Mouse (Mus musculus) bone marrow, adult 2 months (tissue): ENCODE measurements around the gene Rhobtb1. TPM values are rescaled to one million over a fixed set of nuclear protein-coding genes. Genes with fewer than 3 reads are reported as not detected.

Experiments used
- H3K27ac ChIP-seq: fragments of 200-500 bp; 2 replicates; pipeline ENCODE4 v1.5.1; 2012; ENCODE audit warnings: low read depth, mild to moderate bottlenecking, control low read depth, inconsistent platforms, low read length; ENCODE audit not compliant: control insufficient read depth, poor library complexity, insufficient read depth
- H3K4me1 ChIP-seq: fragments of 200-500 bp; 2 replicates; pipeline ENCODE4 v1.6.1; 2011; ENCODE audit warnings: low read length; ENCODE audit not compliant: control insufficient read depth, insufficient read depth
- H3K4me3 ChIP-seq: fragments of 200-500 bp; replicated peaks from 2 replicates; pipeline ENCODE3; 2011; ENCODE audit warnings: mild to moderate bottlenecking, low read depth, low read length, control low read depth; ENCODE audit not compliant: control insufficient read depth
- CTCF ChIP-seq: fragments of 200-500 bp; IDR thresholded peaks from 2 replicates; pipeline ENCODE4 v1.5.1; 2011; ENCODE audit warnings: low read length, control low read depth; ENCODE audit not compliant: control insufficient read depth, insufficient read depth
- POLR2A ChIP-seq: fragments of 200-500 bp; IDR thresholded peaks from 2 replicates; pipeline ENCODE4 v1.6.1; 2011; ENCODE audit warnings: low read depth, mild to moderate bottlenecking, control low read depth, low read length, borderline replicate concordance; ENCODE audit not compliant: control insufficient read depth
- WGBS: fragments of 180-500 bp; shearing (Covaris S2); methylation state at CpG from one replicate; pipeline ENCODE4 v1.1.7; 2018; 5-methylcytosine and 5-hydroxymethylcytosine counted together
- polyA plus RNA-seq: library from polyadenylated mRNA; stranded (reverse); fragments of >200 nt; gene quantifications from 2 replicates; pipeline ENCODE4 v1.2.4, GENCODE M21; 2011; ENCODE audit warnings: low replicate concordance; ENCODE audit not compliant: missing spikeins, insufficient read depth, insufficient read length

Rhobtb1 gene
- polyA plus RNA-seq, 1 experiment = 2.2 TPM

GRCm38 (mm10) chr10:69218458-69219288, 67.4 kb downstream of the Rhobtb1 start:
- Histone ChIP-seq H3K27ac (no peak overlapping the region), H3K4me1 (peaks cover 4% of the 10 kb centered on the region; the same call in 1 of the 2 replicates), H3K4me3 (no peak overlapping the region)
- TF ChIP-seq CTCF (no peak), POLR2A (no peak)
- WGBS = 63% methylated on average over 14 of the region's 14 CpGs

- H3K27ac ChIP-seq = no peak overlapping the region
- H3K4me1 ChIP-seq = peaks cover 3% of the 10 kb centered on the region; the same call in 1 of the 2 replicates
- TF ChIP-seq CTCF (no peak), POLR2A (no peak)
- H3K4me3 ChIP-seq = no peak overlapping the region
- WGBS = 71% methylated on average over 2 of the region's 2 CpGs
Observed at GRCm38 (mm10) chr10:69219289-69219626, 68.0 kb downstream of the Rhobtb1 start.

GRCm38 (mm10) chr10:69220296-69220695, 69.1 kb downstream of the Rhobtb1 start:
- H3K27ac ChIP-seq = no peak overlapping the region
- peaks cover 3% of the 10 kb centered on the region; the same call in 1 of the 2 replicates for H3K4me1 ChIP-seq
- 73% methylated on average over 6 of the region's 6 CpGs for WGBS
- TF ChIP-seq CTCF = no peak
- no peak for TF ChIP-seq POLR2A
- H3K4me3 ChIP-seq = no peak overlapping the region

- Histone ChIP-seq H3K27ac (no peak overlapping the region), H3K4me3 (no peak overlapping the region), H3K4me1 (peaks cover 3% of the 10 kb centered on the region; the same call in 1 of the 2 replicates)
- 88% methylated on average over 9 of the region's 9 CpGs for WGBS
- no peak for TF ChIP-seq POLR2A
- no peak for TF ChIP-seq CTCF
Observed at GRCm38 (mm10) chr10:69221148-69221547, 69.9 kb downstream of the Rhobtb1 start.

GRCm38 (mm10) chr10:69221955-69222354, 70.7 kb downstream of the Rhobtb1 start:
- WGBS = 15% methylated on average over 3 of the region's 3 CpGs
- TF ChIP-seq POLR2A = no peak
- TF ChIP-seq CTCF = no peak
- no peak overlapping the region for H3K4me3 ChIP-seq
- H3K4me1 ChIP-seq = peaks cover 3% of the 10 kb centered on the region; the same call in 1 of the 2 replicates
- no peak overlapping the region for H3K27ac ChIP-seq

GRCm38 (mm10) chr10:69223232-69223631, 72.0 kb downstream of the Rhobtb1 start:
- H3K4me3 ChIP-seq = no peak overlapping the region
- H3K4me1 ChIP-seq = peaks cover 2% of the 10 kb centered on the region; the same call in 1 of the 2 replicates
- no peak overlapping the region for H3K27ac ChIP-seq
- WGBS = 63% methylated on average over 4 of the region's 4 CpGs
- TF ChIP-seq CTCF = no peak
- TF ChIP-seq POLR2A = no peak

GRCm38 (mm10) chr10:69224276-69224675, 73.0 kb downstream of the Rhobtb1 start:
- H3K4me1 ChIP-seq = peaks cover 2% of the 10 kb centered on the region; the same call in 1 of the 2 replicates
- no peak overlapping the region for H3K27ac ChIP-seq
- no peak overlapping the region for H3K4me3 ChIP-seq
- no peak for TF ChIP-seq CTCF
- TF ChIP-seq POLR2A = no peak
- WGBS = 86% methylated on average over 7 of the region's 7 CpGs

- H3K4me3 ChIP-seq = no peak overlapping the region
- peaks cover 2% of the 10 kb centered on the region; the same call in 1 of the 2 replicates for H3K4me1 ChIP-seq
- TF ChIP-seq CTCF = no peak
- TF ChIP-seq POLR2A = no peak
- no peak overlapping the region for H3K27ac ChIP-seq
- WGBS = 88% methylated on average over 5 of the region's 5 CpGs
Observed at GRCm38 (mm10) chr10:69225471-69225870, 74.2 kb downstream of the Rhobtb1 start.

GRCm38 (mm10) chr10:69225951-69226350, 74.7 kb downstream of the Rhobtb1 start:
- Histone ChIP-seq H3K4me1 (peaks cover 2% of the 10 kb centered on the region; the same call in 1 of the 2 replicates), H3K4me3 (no peak overlapping the region), H3K27ac (no peak overlapping the region)
- TF ChIP-seq POLR2A (no peak), CTCF (no peak)
- WGBS = 88% methylated on average over 8 of the region's 8 CpGs
